Mouse (Mus musculus): Measurements from ENCODE around the gene Ggt6. TPM values are rescaled to one million over a fixed set of nuclear protein-coding genes. Genes with fewer than 3 reads are reported as not detected.

Gene Ggt6
- polyA plus RNA-seq, 2 experiments from 2014 or later = not detected

GRCm38 (mm10) chr11:72440597-72440964 is 5.3 kb downstream of the Ggt6 start:
- ATAC-seq = peak; percentile 16

- ATAC-seq = peak; percentile 99
Measured at GRCm38 (mm10) chr11:72440965-72441664, 5.8 kb downstream of the Ggt6 start, which contains the start of gene Mybbp1a. Gene Mybbp1a (plus strand): TSS chr11:72441355.

- peak; percentile 49 for ATAC-seq
Measured at GRCm38 (mm10) chr11:72446311-72447105, 11.2 kb downstream of the Ggt6 start.

- no peak for ATAC-seq
Measured at GRCm38 (mm10) chr11:72447475-72447874, 12.1 kb downstream of the Ggt6 start.

- no peak for ATAC-seq
Measured at GRCm38 (mm10) chr11:72452140-72452665, 16.9 kb downstream of the Ggt6 start.

- ATAC-seq = no peak
Measured at GRCm38 (mm10) chr11:72453105-72453953, 18.0 kb downstream of the Ggt6 start.

GRCm38 (mm10) chr11:72455694-72456093 is 20.4 kb downstream of the Ggt6 start:
- ATAC-seq = no peak

- no peak for ATAC-seq
Measured at GRCm38 (mm10) chr11:72457995-72458496, 22.7 kb downstream of the Ggt6 start.

- ATAC-seq = no peak
Measured at GRCm38 (mm10) chr11:72458502-72458901, 23.2 kb downstream of the Ggt6 start.

- ATAC-seq = no peak
Measured at GRCm38 (mm10) chr11:72461500-72461981, 26.2 kb downstream of the Ggt6 start.

- no peak for ATAC-seq
Measured at GRCm38 (mm10) chr11:72464821-72465220, 29.5 kb downstream of the Ggt6 start.

GRCm38 (mm10) chr11:72465978-72466693 is 30.8 kb downstream of the Ggt6 start:
- no peak for ATAC-seq

- no peak for ATAC-seq
Measured at GRCm38 (mm10) chr11:72466694-72467507, 31.6 kb downstream of the Ggt6 start.

- no peak for ATAC-seq
Measured at GRCm38 (mm10) chr11:72468525-72468924, 33.2 kb downstream of the Ggt6 start.

GRCm38 (mm10) chr11:72469217-72469616 is 33.9 kb downstream of the Ggt6 start:
- no peak for ATAC-seq

- ATAC-seq = no peak
Measured at GRCm38 (mm10) chr11:72470004-72470403, 34.7 kb downstream of the Ggt6 start.

GRCm38 (mm10) chr11:72471381-72471780 is 36.1 kb downstream of the Ggt6 start:
- no peak for ATAC-seq

GRCm38 (mm10) chr11:72473540-72473939 is 38.2 kb downstream of the Ggt6 start:
- no peak for ATAC-seq

GRCm38 (mm10) chr11:72474926-72475325 is 39.6 kb downstream of the Ggt6 start:
- ATAC-seq = no peak

GRCm38 (mm10) chr11:72475408-72475807 is 40.1 kb downstream of the Ggt6 start:
- no peak for ATAC-seq

Measured in CD4-positive, CD25-positive, alpha-beta regulatory T cell, adult 4 months (primary cell).